7 mouse cellular contexts compared by ENCODE assay signal in the genomic region with DNA sequence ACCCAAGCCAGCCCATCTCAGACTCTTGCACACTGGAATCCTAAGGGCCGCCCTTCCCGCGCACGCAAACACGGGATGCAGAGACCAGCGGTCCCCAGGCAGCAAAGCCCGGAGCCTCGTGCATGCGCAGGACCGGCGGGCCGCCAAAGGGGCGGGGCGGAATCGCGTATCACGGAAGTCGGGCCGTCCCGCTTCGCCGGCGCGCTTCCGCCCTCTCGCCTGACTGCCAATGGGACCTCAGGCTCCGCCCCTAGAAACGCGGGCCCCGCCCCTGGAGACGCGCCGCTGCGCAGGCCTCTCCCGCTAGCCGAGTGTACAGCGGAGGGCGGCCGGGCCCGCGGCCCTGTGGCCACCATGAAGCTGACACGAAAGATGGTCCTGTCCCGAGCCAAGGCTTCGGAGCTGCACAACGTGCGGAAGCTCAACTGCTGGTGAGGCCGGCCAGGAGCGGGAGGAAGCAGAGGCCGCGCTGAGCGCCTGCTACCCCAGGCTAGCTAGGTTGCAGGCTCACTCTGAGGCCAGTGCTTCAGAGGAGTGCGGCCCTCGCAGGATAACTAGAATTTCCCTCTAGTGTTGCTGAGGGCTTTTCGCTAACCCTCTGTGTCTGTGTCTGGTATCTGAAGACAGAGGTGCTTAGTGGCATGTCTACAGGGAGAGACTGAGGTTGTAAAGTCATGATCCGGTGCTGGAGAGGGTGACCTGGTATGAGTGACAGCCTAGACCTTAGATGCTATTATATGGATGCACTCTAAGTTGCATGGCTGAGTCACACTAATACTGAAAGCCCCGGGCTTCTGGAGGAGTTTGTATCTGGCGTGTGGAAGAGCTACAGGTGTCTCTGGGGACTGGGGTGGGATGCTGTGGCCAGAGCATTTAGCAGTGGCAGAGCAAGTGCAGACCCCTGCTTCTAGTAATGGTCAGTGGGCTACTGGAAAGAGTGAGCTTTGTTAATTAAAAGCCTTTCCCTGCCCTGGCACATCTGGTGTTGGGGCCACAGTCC. TPM values are rescaled to one million over a fixed set of nuclear protein-coding genes. Genes with fewer than 3 reads are reported as not detected.
DNase-seq lines count a peak whose midpoint lies in the region; ATAC-seq lines count a peak whose summit lies in the region.

A gene (plus strand): TSS at position 174 of the 1,000 bp plus-strand sequence.

- H3K9ac ChIP-seq in intestine, embryonic 15.5 days, result peak within 1 kb of the TSS; percentile 61

- peaks cover 11% of the 10 kb centered on the region; the same call in 1 of the 2 replicates for H3K4me1 ChIP-seq in intestine, embryonic 15.5 days (replicated peaks)
- peaks cover 19% of the 10 kb centered on the region for H3K4me1 ChIP-seq in midbrain, embryonic 10.5 days

- peak within 1 kb of the TSS; percentile 71 for H3K4me2 ChIP-seq in intestine, embryonic 15.5 days (replicated peaks)

- H3K4me3 ChIP-seq in intestine, embryonic 15.5 days (replicated peaks), result peak within 1 kb of the TSS; percentile 60
- peak within 1 kb of the TSS; percentile 78 for H3K4me3 ChIP-seq in midbrain, embryonic 10.5 days

- WGBS in intestine, embryonic 15.5 days, result 1% methylated on average over 57 of the region's 57 CpGs
- 2% methylated on average over 57 of the region's 57 CpGs for WGBS in midbrain, embryonic 10.5 days

- no peaks in the 10 kb centered on the region for H3K27me3 ChIP-seq in intestine, embryonic 15.5 days (replicated peaks)
- H3K27me3 ChIP-seq in midbrain, embryonic 10.5 days (ENCODE audit: low read depth, poor library complexity, severe bottlenecking), result no peaks in the 10 kb centered on the region

- no peak within 1 kb of the TSS for H3K27ac ChIP-seq in intestine, embryonic 15.5 days
- peak within 1 kb of the TSS; percentile 90 for H3K27ac ChIP-seq in midbrain, embryonic 10.5 days (replicated peaks)

- ATAC-seq in intestine, embryonic 15.5 days, result peak; percentile 98

- peak; percentile 100 for DNase-seq in adrenal gland, adult 2 months
- peak; percentile 96 for DNase-seq in embryo, embryonic 11.5 days (ENCODE audit: low read depth, low spot score)
- DNase-seq in gastrocnemius, postnatal 36 days, result peak; percentile 99
- peak; percentile 99 for DNase-seq in left cerebral cortex, postnatal 25 days (ENCODE audit: low spot score in 2 of 2)
- peak; percentile 99 for DNase-seq in midbrain, embryonic 10.5 days (ENCODE audit: low spot score)
- peak; percentile 100 for DNase-seq in right cerebral cortex, postnatal 4 days

- intact Hi-C loops in gastrocnemius, postnatal 36 days (cut with DNase I), result no loop called here
- intact Hi-C loops in left cerebral cortex, postnatal 25 days (cut with DNase I), result loop anchor here (2.0 to 5.0 kb wide), 2 partner anchors 30 to 341 kb away; no protein-coding TSS in a partner anchor

- H3K9me3 ChIP-seq in intestine, embryonic 15.5 days, result no peaks in the 10 kb centered on the region
- no peaks in the 10 kb centered on the region for H3K9me3 ChIP-seq in midbrain, embryonic 10.5 days (replicated peaks)

- H3K36me3 ChIP-seq in intestine, embryonic 15.5 days, result no peaks in the 10 kb centered on the region
- peaks cover 26% of the 10 kb centered on the region for H3K36me3 ChIP-seq in midbrain, embryonic 10.5 days

RNA-seq across cellular contexts. Expression of the gene that starts here (rescaled TPM):
- total RNA-seq in adrenal gland, adult 2 months (2021), result 10 to 100 TPM; 19.7 to 23.7 TPM
- polyA plus RNA-seq in adrenal gland, adult 2 months (2012; rRNA removed), result 92.1 and 111 TPM in 2 replicates
- 1 to 10 TPM; 3.1 to 4.5 TPM for total RNA-seq in gastrocnemius, postnatal 36 days (2021)
- polyA plus RNA-seq in intestine, embryonic 15.5 days (2015; fragmentation: Nextera tagmentation; extraction: Ambion mirVana), result 17.3 and 17.5 TPM in 2 replicates
- total RNA-seq in left cerebral cortex, postnatal 25 days (2021), result 10 to 100 TPM; 30.3 to 34.7 TPM
- 39.6 and 39.8 TPM in 2 replicates for polyA plus RNA-seq in midbrain, embryonic 10.5 days (2016; fragmentation: Nextera tagmentation; extraction: Ambion mirVana)
